Mouse (Mus musculus) lung, embryonic 16.5 days (tissue): ENCODE data around the gene Pard3. TPM values are rescaled to one million over a fixed set of nuclear protein-coding genes. Genes with fewer than 3 reads are reported as not detected.
"Not testable (repeated sequence)": the region's sequence is repeated elsewhere in the genome, so short reads cannot be mapped to it uniquely, and the experiment has no call there.

ENCODE experiments used
- ATAC-seq: fragments of 200-750 bp; cut with Nextera tagmentation; 2 replicates; pipeline ENCODE4 v1.8.0; 2017; ENCODE audit warnings: low read depth, mild to moderate bottlenecking, moderate library complexity
- H3K27ac ChIP-seq: fragments of 300-500 bp; sonication (generic); 2 replicates; pipeline ENCODE4 v1.5.1; 2014; ENCODE audit warnings: mild to moderate bottlenecking, control low read depth, low read length
- H3K27me3 ChIP-seq: fragments of 300-500 bp; sonication (generic); 2 replicates; pipeline ENCODE4 v1.6.1; 2014; ENCODE audit warnings: low read depth, low read length, mixed read lengths; ENCODE audit not compliant: control insufficient read depth, insufficient read depth
- H3K36me3 ChIP-seq: fragments of 300-500 bp; sonication (generic); 2 replicates; pipeline ENCODE4 v1.6.1; 2014; ENCODE audit warnings: low read length; ENCODE audit not compliant: control insufficient read depth, insufficient read depth
- H3K4me1 ChIP-seq: fragments of 300-500 bp; sonication (generic); replicated peaks from 2 replicates; pipeline ENCODE4 v1.6.1; 2014; ENCODE audit warnings: low read length, mixed read lengths; ENCODE audit not compliant: control insufficient read depth, insufficient read depth
- H3K4me2 ChIP-seq: fragments of 300-500 bp; sonication (generic); 2 replicates; pipeline ENCODE4 v1.6.1; 2014; ENCODE audit warnings: low read depth, low read length, control low read depth
- H3K4me3 ChIP-seq: fragments of 300-500 bp; sonication (generic); 2 replicates; pipeline ENCODE4 v1.5.1; 2014; ENCODE audit warnings: mild to moderate bottlenecking, low read length, control low read depth
- H3K9ac ChIP-seq: fragments of 300-500 bp; sonication (generic); 2 replicates; pipeline ENCODE4 v1.6.1; 2014; ENCODE audit warnings: low read length, control low read depth
- H3K9me3 ChIP-seq: fragments of 300-500 bp; sonication (generic); 2 replicates; pipeline ENCODE4 v1.6.1; 2016; ENCODE audit warnings: low read length; ENCODE audit not compliant: control insufficient read depth
- WGBS: fragments of 180-500 bp; shearing (Covaris S2); extraction: QIAGEN DNeasy Blood & Tissue Kit; methylation state at CpG from one replicate; pipeline ENCODE4 v1.1.7; 2014; 5-methylcytosine and 5-hydroxymethylcytosine counted together
- polyA plus RNA-seq: library from polyadenylated mRNA; unstranded; fragments of >200 nt; fragmentation: Nextera tagmentation; extraction: Ambion mirVana; gene quantifications from 2 replicates; pipeline ENCODE4 v1.2.1, GENCODE M21; 2015

Pard3 gene
- polyA plus RNA-seq, 1 experiment from 2014 or later, result 19.0 TPM

GRCm38 (mm10) chr8:127161854-127162253 lies 98.2 kb downstream of the Pard3 start:
- H3K4me3 ChIP-seq, result no peak overlapping the region
- H3K27me3 ChIP-seq, result no peaks in the 10 kb centered on the region
- no peak overlapping the region for H3K4me2 ChIP-seq
- H3K27ac ChIP-seq, result no peak overlapping the region
- H3K36me3 ChIP-seq, result no peaks in the 10 kb centered on the region
- 80% methylated on average over 7 of the region's 7 CpGs for WGBS
- H3K9me3 ChIP-seq, result no peaks in the 10 kb centered on the region
- H3K4me1 ChIP-seq, result peaks cover 10% of the 10 kb centered on the region
- H3K9ac ChIP-seq, result no peak overlapping the region
- ATAC-seq, result no peak

DNA sequence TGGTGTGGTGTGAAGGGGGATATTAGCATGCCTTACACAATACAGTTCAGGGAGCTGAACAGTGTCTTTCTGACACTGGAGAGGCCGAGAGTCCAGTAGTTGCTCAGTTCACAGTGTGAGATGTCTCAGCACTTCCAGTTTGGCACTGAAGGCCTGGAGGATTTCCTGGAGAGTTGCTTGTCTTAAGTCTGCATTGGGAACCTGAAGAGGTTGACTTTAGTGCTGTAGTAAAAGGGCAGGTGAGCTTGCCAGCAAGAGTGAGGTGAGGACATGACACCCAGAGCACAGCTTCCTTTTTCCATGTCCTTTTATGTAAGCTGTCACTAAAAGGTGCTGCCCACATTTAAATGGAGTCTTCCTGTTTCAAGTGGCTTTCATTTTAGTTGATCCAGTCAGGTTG lies 99.1 kb downstream of the Pard3 start:
- H3K27ac ChIP-seq, result no peak overlapping the region
- H3K4me1 ChIP-seq, result peaks cover 6% of the 10 kb centered on the region; the same call in 1 of the 2 replicates
- H3K36me3 ChIP-seq, result no peaks in the 10 kb centered on the region
- no peaks in the 10 kb centered on the region for H3K27me3 ChIP-seq
- no peaks in the 10 kb centered on the region for H3K9me3 ChIP-seq
- no peak overlapping the region for H3K4me2 ChIP-seq
- no peak overlapping the region for H3K9ac ChIP-seq
- ATAC-seq, result no peak
- H3K4me3 ChIP-seq, result no peak overlapping the region
- 58% methylated on average over 1 of the region's 1 CpGs for WGBS

DNA sequence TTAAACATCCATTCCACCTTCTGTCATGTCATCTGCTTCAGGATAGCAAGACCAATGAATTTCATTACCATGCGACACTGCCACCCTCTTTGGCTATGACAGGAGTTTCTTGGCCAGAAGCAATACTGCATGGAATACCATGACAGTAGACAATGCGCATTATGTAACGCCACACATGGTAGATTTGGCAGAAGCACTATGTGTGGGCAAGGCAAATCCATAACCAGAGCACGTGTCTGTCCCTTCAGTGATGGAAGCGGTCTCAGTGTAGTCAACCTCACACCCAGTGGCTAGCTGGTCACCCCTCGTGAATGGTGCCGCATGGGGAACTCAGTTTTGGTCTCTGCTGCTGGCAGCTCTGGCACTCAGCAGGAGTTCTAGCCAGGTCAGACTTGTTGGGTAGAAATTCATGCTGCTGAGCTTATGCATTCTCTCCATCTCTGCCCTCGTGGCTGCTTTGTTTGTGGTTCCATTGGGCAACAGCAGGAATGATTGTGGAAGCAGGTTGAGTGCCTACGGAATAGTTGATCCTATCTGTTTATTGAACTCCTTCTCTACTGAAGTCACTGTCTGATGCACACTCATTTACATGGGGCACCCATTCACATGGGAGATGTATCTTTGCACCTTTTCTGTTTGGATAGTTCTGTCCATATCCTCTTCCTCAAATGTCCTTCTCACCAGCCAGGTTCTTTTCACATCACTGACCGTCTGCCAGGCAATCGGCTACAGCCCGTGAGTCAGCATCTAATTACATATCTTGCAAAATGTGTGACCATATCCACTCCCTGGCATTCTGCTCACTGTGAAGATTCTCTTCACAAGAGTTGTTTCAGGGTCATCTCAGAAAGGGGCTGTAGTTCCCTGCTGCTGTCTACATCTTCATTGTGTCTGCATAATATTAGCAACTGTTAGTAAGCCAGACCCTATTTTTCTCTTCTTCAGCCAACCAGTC lies 100.9 kb downstream of the Pard3 start:
- Histone ChIP-seq H3K4me2 (no peak overlapping the region), H3K4me1 (peaks cover 7% of the 10 kb centered on the region; the same call in 1 of the 2 replicates), H3K4me3 (no peak overlapping the region), H3K36me3 (no peaks in the 10 kb centered on the region), H3K9me3 (no peaks in the 10 kb centered on the region), H3K27ac (no peak overlapping the region), H3K9ac (no peak overlapping the region), H3K27me3 (no peaks in the 10 kb centered on the region)
- WGBS, result 89% methylated on average over 12 of the region's 12 CpGs
- ATAC-seq, result no peak

GRCm38 (mm10) chr8:127168496-127168895 lies 104.8 kb downstream of the Pard3 start:
- H3K9ac ChIP-seq, result no peak overlapping the region
- 67% methylated on average over 2 of the region's 2 CpGs for WGBS
- H3K9me3 ChIP-seq, result no peaks in the 10 kb centered on the region
- no peak overlapping the region for H3K4me2 ChIP-seq
- H3K36me3 ChIP-seq, result no peaks in the 10 kb centered on the region
- H3K27me3 ChIP-seq, result no peaks in the 10 kb centered on the region
- peaks cover 14% of the 10 kb centered on the region for H3K4me1 ChIP-seq
- no peak overlapping the region for H3K27ac ChIP-seq
- no peak for ATAC-seq
- H3K4me3 ChIP-seq, result no peak overlapping the region

DNA sequence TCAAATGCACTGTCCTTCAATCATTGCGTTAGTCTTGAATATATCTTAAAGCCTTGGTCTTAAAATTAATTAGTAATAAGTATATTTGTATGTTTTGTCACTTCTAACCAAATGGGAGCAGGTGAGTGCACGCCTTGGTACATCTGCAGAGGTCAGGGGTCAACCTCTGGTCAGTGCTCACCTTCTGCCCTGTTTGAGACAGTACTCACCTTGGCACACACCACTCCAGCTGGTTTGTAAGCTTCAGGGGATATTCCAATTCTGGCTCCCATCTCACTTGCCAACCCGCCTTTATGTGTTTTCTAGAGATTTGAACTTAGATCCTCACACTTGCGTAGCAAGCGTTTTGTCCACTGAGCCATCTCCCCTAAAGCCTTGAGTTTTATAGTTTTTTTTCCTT lies 105.7 kb downstream of the Pard3 start:
- Histone ChIP-seq H3K4me2 (no peak overlapping the region), H3K36me3 (no peaks in the 10 kb centered on the region), H3K9me3 (no peaks in the 10 kb centered on the region), H3K27me3 (no peaks in the 10 kb centered on the region), H3K4me1 (peaks cover 14% of the 10 kb centered on the region), H3K4me3 (no peak overlapping the region), H3K9ac (no peak overlapping the region), H3K27ac (no peak overlapping the region)
- 94% methylated on average over 5 of the region's 5 CpGs for WGBS
- ATAC-seq, result no peak

DNA sequence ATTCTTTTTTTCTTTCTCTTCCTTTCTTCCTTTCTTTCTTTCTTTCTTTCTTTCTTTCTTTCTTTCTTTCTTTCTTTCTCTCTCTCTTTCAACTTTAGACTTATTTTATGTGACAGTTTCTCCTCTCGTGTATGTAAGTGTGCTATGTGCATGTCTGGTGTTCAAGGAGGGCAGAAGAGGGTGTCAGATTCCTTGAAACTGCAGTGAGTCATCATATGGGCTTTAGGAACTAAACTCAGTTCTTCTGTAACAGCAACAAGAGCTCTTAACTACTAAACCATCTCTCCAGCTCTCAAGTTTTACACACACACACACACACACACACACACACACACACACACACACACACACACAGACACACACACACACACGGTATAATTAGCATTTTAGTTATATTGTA lies 106.7 kb downstream of the Pard3 start:
- not testable (repeated sequence) for H3K4me2 ChIP-seq, H3K4me3 ChIP-seq, H3K36me3 ChIP-seq, H3K9ac ChIP-seq, H3K27ac ChIP-seq, ATAC-seq, H3K27me3 ChIP-seq, H3K9me3 ChIP-seq
- WGBS, result 52% methylated on average over 2 of the region's 2 CpGs
- peaks cover 14% of the 10 kb centered on the region for H3K4me1 ChIP-seq

- no peaks in the 10 kb centered on the region for H3K9me3 ChIP-seq
- peaks cover 14% of the 10 kb centered on the region for H3K4me1 ChIP-seq
- H3K4me2 ChIP-seq, result no peak overlapping the region
- 63% methylated on average over 3 of the region's 3 CpGs for WGBS
- H3K27ac ChIP-seq, result no peak overlapping the region
- no peak overlapping the region for H3K4me3 ChIP-seq
- H3K27me3 ChIP-seq, result no peaks in the 10 kb centered on the region
- ATAC-seq, result peak; percentile 47; the same call in 1 of the 2 replicates
- H3K36me3 ChIP-seq, result no peaks in the 10 kb centered on the region
- no peak overlapping the region for H3K9ac ChIP-seq
These were observed 107.2 kb downstream of the Pard3 start for GRCm38 (mm10) chr8:127170930-127171329.

DNA sequence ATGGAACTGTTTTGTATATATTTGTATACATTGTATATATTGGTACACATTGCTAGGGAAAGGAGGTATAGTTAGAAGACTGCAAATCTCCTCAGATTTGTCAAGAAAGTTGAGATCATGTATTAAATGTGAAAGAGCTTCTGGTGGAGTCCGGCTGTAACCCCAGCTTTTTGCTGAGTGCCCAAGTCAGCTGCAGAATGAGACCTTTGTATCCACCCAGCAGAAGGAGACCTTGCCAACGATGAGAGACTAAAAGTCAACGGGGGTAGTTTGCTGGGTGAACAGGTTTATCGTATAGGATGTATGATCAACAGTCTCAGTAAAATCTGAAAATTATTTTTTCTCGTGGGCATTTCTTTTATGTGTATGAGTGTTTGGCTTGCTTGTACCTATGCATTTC lies 109.8 kb downstream of the Pard3 start:
- no peak overlapping the region for H3K4me2 ChIP-seq
- no peaks in the 10 kb centered on the region for H3K27me3 ChIP-seq
- whole genome bisulfite sequencing, result 77% methylated on average over 5 of the region's 5 CpGs
- no peak overlapping the region for H3K4me3 ChIP-seq
- H3K4me1 ChIP-seq, result peaks cover 13% of the 10 kb centered on the region
- no peak overlapping the region for H3K9ac ChIP-seq
- H3K36me3 ChIP-seq, result no peaks in the 10 kb centered on the region
- no peak for ATAC-seq
- no peak overlapping the region for H3K27ac ChIP-seq
- no peaks in the 10 kb centered on the region for H3K9me3 ChIP-seq

DNA sequence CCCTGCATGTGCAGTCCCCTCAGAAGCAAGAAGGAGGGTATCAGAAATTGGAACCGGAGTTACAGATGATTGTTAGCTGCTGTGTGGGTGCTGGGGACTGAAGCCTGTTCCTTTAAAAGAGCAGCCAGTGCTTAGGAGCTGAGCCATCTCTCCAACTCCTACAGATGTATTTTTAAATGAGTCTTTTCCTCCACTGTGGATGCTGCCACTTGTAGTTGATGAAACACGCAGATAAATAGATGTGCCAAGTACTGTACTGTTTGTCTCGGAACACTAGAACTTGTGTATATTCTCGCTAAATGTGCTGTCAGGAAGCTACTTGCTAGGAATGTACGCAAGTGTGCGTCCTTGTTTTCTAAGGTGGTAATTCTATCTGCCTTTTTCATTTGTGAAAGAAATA lies 110.7 kb downstream of the Pard3 start:
- no peak overlapping the region for H3K27ac ChIP-seq
- H3K4me3 ChIP-seq, result no peak overlapping the region
- ATAC-seq, result no peak
- H3K9me3 ChIP-seq, result no peaks in the 10 kb centered on the region
- WGBS, result 75% methylated on average over 6 of the region's 6 CpGs
- H3K9ac ChIP-seq, result no peak overlapping the region
- no peak overlapping the region for H3K4me2 ChIP-seq
- H3K36me3 ChIP-seq, result no peaks in the 10 kb centered on the region
- peaks cover 10% of the 10 kb centered on the region; the same call in 1 of the 2 replicates for H3K4me1 ChIP-seq
- H3K27me3 ChIP-seq, result no peaks in the 10 kb centered on the region
